Mouse (Mus musculus) liver, embryonic 14.5 days (tissue): ENCODE measurements around the gene Entpd7.

Source experiments
- CTCF ChIP-seq: IDR thresholded peaks from 2 replicates; pipeline ENCODE4 v1.5.1; 2016; ENCODE audit warnings: antibody characterized with exemption, low read depth, control low read depth
- EP300 ChIP-seq: IDR thresholded peaks from 2 replicates; pipeline ENCODE4 v1.6.1; 2016; ENCODE audit warnings: antibody characterized with exemption, low read depth

DNA sequence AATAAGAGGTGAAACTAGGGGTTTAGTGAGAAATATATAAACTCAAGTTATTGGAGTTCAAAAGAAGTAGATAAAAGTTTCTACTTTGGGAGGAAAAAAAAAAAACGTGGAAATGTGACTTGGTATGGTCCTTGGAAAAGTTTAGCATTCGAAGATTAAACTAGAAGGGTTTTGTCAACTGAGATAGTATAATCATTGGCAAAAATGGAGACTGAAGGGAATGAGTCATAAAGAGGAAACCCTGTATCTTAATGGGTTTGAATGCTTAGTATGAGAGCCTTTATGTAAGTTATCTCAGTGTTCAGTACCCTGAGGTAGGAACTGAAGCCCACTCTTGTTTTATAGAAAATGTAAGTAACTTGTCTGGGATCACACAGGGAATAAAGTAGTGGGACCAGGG lies 65.4 kb downstream of the Entpd7 start:
- TF ChIP-seq CTCF: no peak
- no peak for TF ChIP-seq EP300
